In the genomic region with DNA sequence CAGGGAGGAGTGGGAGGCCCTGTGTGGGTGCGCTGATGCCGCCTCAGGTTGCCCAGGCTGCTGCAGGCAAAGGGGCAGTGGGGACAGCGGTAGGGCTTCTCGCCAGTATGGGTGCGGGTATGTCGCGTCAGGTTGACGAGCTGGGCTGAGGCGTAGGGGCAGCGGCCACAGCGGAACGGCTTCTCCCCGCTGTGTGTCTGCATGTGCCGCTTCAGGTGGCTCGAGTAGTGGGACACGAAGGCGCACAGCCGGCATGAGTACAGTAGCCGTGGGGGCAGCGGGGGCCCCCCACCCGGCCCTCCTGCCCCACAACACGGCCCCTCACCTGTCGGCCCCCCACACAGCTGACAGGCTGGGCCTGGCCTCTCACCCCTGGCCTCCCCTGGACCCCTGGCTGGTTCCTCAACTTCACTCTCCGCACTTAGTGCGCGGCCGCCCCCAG, we compare ENCODE assay signal across 8 mouse cellular contexts. TPM values are rescaled to one million over a fixed set of nuclear protein-coding genes. Genes with fewer than 3 reads are reported as not detected.
DNase-seq lines count a peak whose midpoint lies in the region; ATAC-seq and TF ChIP-seq lines count a peak whose summit lies in the region.

No protein-coding gene starts in this region.

- no peak for TF ChIP-seq RAD21 in MEL (IDR thresholded peaks at IDR 0.05; ENCODE audit: low read depth, low read length)

- TF ChIP-seq EP300 in MEL (IDR thresholded peaks at IDR 0.05; ENCODE audit: low read depth in 1 of 2, low read length in 2 of 2) = no peak

- 92% methylated on average over 27 of the region's 27 CpGs for WGBS in hindbrain, embryonic 10.5 days
- WGBS in hindbrain, embryonic 16.5 days = 91% methylated on average over 27 of the region's 27 CpGs
- 89% methylated on average over 27 of the region's 27 CpGs for WGBS in liver, embryonic 11.5 days

- no peak for TF ChIP-seq POLR2A in MEL (IDR thresholded peaks at IDR 0.05; ENCODE audit: control insufficient read depth in 1 of 2, insufficient read depth in 1 of 2, low read depth in 1 of 2, low read length in 2 of 2, poor library complexity in 1 of 2)
- TF ChIP-seq POLR2A in embryonic fibroblast, embryonic 13.5 days (IDR thresholded peaks at IDR 0.05; ENCODE audit: low read depth, low read length) = no peak; the same call in 1 of the 2 replicates

- peaks cover 85% of the 10 kb centered on the region for H3K36me3 ChIP-seq in hindbrain, embryonic 10.5 days
- H3K36me3 ChIP-seq in hindbrain, embryonic 16.5 days (ENCODE audit: control insufficient read depth, insufficient read depth, low read length) = peaks cover 67% of the 10 kb centered on the region
- H3K36me3 ChIP-seq in MEL (ENCODE audit: control insufficient read depth in 1 of 2, insufficient read depth in 2 of 2, low read length in 2 of 2) = peaks cover 8 to 14% of the 10 kb centered on the region in 2 experiments
- peaks cover 66% of the 10 kb centered on the region for H3K36me3 ChIP-seq in liver, embryonic 11.5 days (ENCODE audit: control insufficient read depth, insufficient read depth, low read length)

- H3K27me3 ChIP-seq in hindbrain, embryonic 10.5 days (ENCODE audit: insufficient read depth, poor library complexity, severe bottlenecking) = no peaks in the 10 kb centered on the region
- H3K27me3 ChIP-seq in hindbrain, embryonic 16.5 days (replicated peaks; ENCODE audit: control insufficient read depth, insufficient read depth, low read length) = no peaks in the 10 kb centered on the region
- H3K27me3 ChIP-seq in MEL (ENCODE audit: control insufficient read depth in 1 of 2, insufficient read depth in 2 of 2, low read length in 2 of 2) = no peaks in the 10 kb centered on the region
- H3K27me3 ChIP-seq in liver, embryonic 11.5 days (replicated peaks; ENCODE audit: control insufficient read depth, insufficient read depth, low read length) = no peaks in the 10 kb centered on the region

- no peak overlapping the region for H3K4me2 ChIP-seq in hindbrain, embryonic 16.5 days (ENCODE audit: low read length)
- H3K4me2 ChIP-seq in liver, embryonic 11.5 days = peak overlapping the region; percentile 93

- H3K79me2 ChIP-seq in MEL (ENCODE audit: control insufficient read depth, insufficient read depth, low read length, poor library complexity) = peaks cover 12% of the 10 kb centered on the region

- peaks cover 24% of the 10 kb centered on the region for H3K4me1 ChIP-seq in hindbrain, embryonic 10.5 days (replicated peaks)
- peaks cover 18% of the 10 kb centered on the region for H3K4me1 ChIP-seq in hindbrain, embryonic 16.5 days (ENCODE audit: control insufficient read depth, insufficient read depth, low read depth, low read length)
- no peaks in the 10 kb centered on the region; a peak in 1 of 4 replicates for H3K4me1 ChIP-seq in MEL (ENCODE audit: control insufficient read depth in 1 of 2, insufficient read depth in 2 of 2, low read length in 2 of 2)
- H3K4me1 ChIP-seq in embryonic fibroblast, embryonic 13.5 days (ENCODE audit: control insufficient read depth, insufficient read depth, low read length) = no peaks in the 10 kb centered on the region
- H3K4me1 ChIP-seq in liver, embryonic 11.5 days (replicated peaks; ENCODE audit: control insufficient read depth, insufficient read depth, low read length) = peaks cover 20% of the 10 kb centered on the region

- H3K27ac ChIP-seq in hindbrain, embryonic 10.5 days = no peak overlapping the region
- no peak overlapping the region for H3K27ac ChIP-seq in hindbrain, embryonic 16.5 days (ENCODE audit: low read depth, low read length)
- no peak overlapping the region for H3K27ac ChIP-seq in MEL (ENCODE audit: control insufficient read depth, low read depth, low read length)
- no peak overlapping the region for H3K27ac ChIP-seq in embryonic fibroblast, embryonic 13.5 days (ENCODE audit: insufficient read depth, low read length)
- H3K27ac ChIP-seq in liver, embryonic 11.5 days (ENCODE audit: low read depth, low read length) = 0 out of 2 replicates have a peak overlapping the region, but pooled peaks have one; percentile 56

- H3K9ac ChIP-seq in hindbrain, embryonic 16.5 days (ENCODE audit: low read depth, low read length) = no peak overlapping the region
- peak overlapping the region; percentile 87; the same call in 1 of the 2 replicates for H3K9ac ChIP-seq in MEL (ENCODE audit: control insufficient read depth, low read depth, low read length, poor library complexity, severe bottlenecking)
- 0 out of 2 replicates have a peak overlapping the region, but pooled peaks have one; percentile 8 for H3K9ac ChIP-seq in liver, embryonic 11.5 days (ENCODE audit: low read depth, low read length)

- peak overlapping the region; percentile 83 for H3K4me3 ChIP-seq in hindbrain, embryonic 10.5 days
- H3K4me3 ChIP-seq in hindbrain, embryonic 16.5 days (ENCODE audit: low read length) = no peak overlapping the region
- H3K4me3 ChIP-seq in MEL (ENCODE audit: control insufficient read depth in 1 of 2, insufficient read depth in 1 of 2, low read depth in 2 of 2, low read length in 2 of 2) = no peak overlapping the region
- H3K4me3 ChIP-seq in embryonic fibroblast, embryonic 13.5 days (ENCODE audit: insufficient read depth, low read length) = peak overlapping the region; percentile 20
- peak overlapping the region; percentile 86; the same call in 1 of the 2 replicates for H3K4me3 ChIP-seq in liver, embryonic 11.5 days (ENCODE audit: low read depth, low read length)

- no peak for TF ChIP-seq CTCF in MEL (IDR thresholded peaks at IDR 0.05 in 2 of 3, conservative IDR thresholded peaks at IDR 0.05 in 1 of 3; ENCODE audit: control insufficient read depth in 1 of 3, insufficient read depth in 1 of 3, low read depth in 2 of 3, low read length in 3 of 3, poor library complexity in 1 of 3, severe bottlenecking in 1 of 3)
- TF ChIP-seq CTCF in embryonic fibroblast, embryonic 13.5 days (IDR thresholded peaks at IDR 0.05; ENCODE audit: borderline replicate concordance, insufficient read depth, low read length) = no peak

- peaks cover 5% of the 10 kb centered on the region for H3K9me3 ChIP-seq in hindbrain, embryonic 10.5 days
- peaks cover 5% of the 10 kb centered on the region; the same call in 1 of the 2 replicates for H3K9me3 ChIP-seq in hindbrain, embryonic 16.5 days (ENCODE audit: control insufficient read depth, low read length)
- H3K9me3 ChIP-seq in MEL (replicated peaks; ENCODE audit: insufficient read depth, low read length) = no peaks in the 10 kb centered on the region
- peaks cover 5% of the 10 kb centered on the region for H3K9me3 ChIP-seq in liver, embryonic 11.5 days (ENCODE audit: control insufficient read depth, low read length)

- no peak for ATAC-seq in hindbrain, embryonic 16.5 days
- ATAC-seq in liver, embryonic 11.5 days (replicated peaks; ENCODE audit: low FRiP score) = no peak
- no peak for ATAC-seq in erythroid progenitor cell, adult 5-6 weeks (replicated peaks; ENCODE audit: low FRiP score, poor library complexity, severe bottlenecking)

- DNase-seq in hindbrain, embryonic 10.5 days (ENCODE audit: low spot score) = no peak
- DNase-seq in MEL (ENCODE audit: low read depth, low spot score) = no peak
- no peak for DNase-seq in liver, embryonic 11.5 days (ENCODE audit: low spot score)
- no peak for DNase-seq in adipocyte (ENCODE audit: low spot score)
- DNase-seq in layer of hippocampus, adult 8-10 months (ENCODE audit: low spot score in 2 of 2) = no peak

RNA-seq across cellular contexts. Expression of a gene that starts 1.8 kb away (rescaled TPM):
- polyA plus RNA-seq in hindbrain, embryonic 10.5 days (2016; fragmentation: Nextera tagmentation; extraction: Ambion mirVana) = 12.7 and 15.0 TPM in 2 replicates
- polyA plus RNA-seq in hindbrain, embryonic 16.5 days (2015; fragmentation: Nextera tagmentation; extraction: Ambion mirVana) = 12.3 and 14.0 TPM in 2 replicates
- 6.0 and 7.0 TPM in 2 replicates for total RNA-seq in MEL (2012; rRNA removed)
- polyA plus RNA-seq in MEL (2012; ENCODE audit: insufficient read depth in 1 of 2, insufficient read length in 2 of 2, low read depth in 1 of 2, low replicate concordance in 2 of 2, missing spikeins in 1 of 2) = 10 to 100 TPM in 1 of 2 experiments, not detected in 1; 15.2 TPM
- 18.6 and 20.3 TPM in 2 replicates for polyA plus RNA-seq in embryonic fibroblast, embryonic 13.5 days (2011; ENCODE audit: insufficient read length, low read depth, missing spikeins)
- 4.7 and 6.2 TPM in 2 replicates for polyA plus RNA-seq in liver, embryonic 11.5 days (2014; fragmentation: Nextera tagmentation; extraction: Ambion mirVana)
- total RNA-seq in erythroid progenitor cell, adult 5-6 weeks (2015; ENCODE audit: low replicate concordance) = 6.8 and 9.2 TPM in 2 replicates
- total RNA-seq in erythroid progenitor cell, adult 5-6 weeks (2017; ENCODE audit: low replicate concordance) = 10.8 and 15.4 TPM in 2 replicates
- 10 to 100 TPM; 26.0 to 31.9 (median 30.4) TPM for total RNA-seq in layer of hippocampus, adult 8-10 months (2022)

RNA-seq across cellular contexts. Expression of a gene that starts 7.1 kb away (rescaled TPM):
- polyA plus RNA-seq in hindbrain, embryonic 10.5 days (2016; fragmentation: Nextera tagmentation; extraction: Ambion mirVana) = 85.2 and 99.3 TPM in 2 replicates
- 88.5 and 91.6 TPM in 2 replicates for polyA plus RNA-seq in hindbrain, embryonic 16.5 days (2015; fragmentation: Nextera tagmentation; extraction: Ambion mirVana)
- 126 and 151 TPM in 2 replicates for total RNA-seq in MEL (2012; rRNA removed)
- polyA plus RNA-seq in MEL (2012; ENCODE audit: insufficient read depth in 1 of 2, insufficient read length in 2 of 2, low read depth in 1 of 2, low replicate concordance in 2 of 2, missing spikeins in 1 of 2) = 100 to 1,000 TPM in 1 of 2 experiments, not detected in 1; 282 TPM
- polyA plus RNA-seq in embryonic fibroblast, embryonic 13.5 days (2011; ENCODE audit: insufficient read length, low read depth, missing spikeins) = 19.8 and 21.6 TPM in 2 replicates
- 93.2 and 98.1 TPM in 2 replicates for polyA plus RNA-seq in liver, embryonic 11.5 days (2014; fragmentation: Nextera tagmentation; extraction: Ambion mirVana)
- 36.5 and 60.5 TPM in 2 replicates for total RNA-seq in erythroid progenitor cell, adult 5-6 weeks (2015; ENCODE audit: low replicate concordance)
- 8.2 and 53.5 TPM in 2 replicates for total RNA-seq in erythroid progenitor cell, adult 5-6 weeks (2017; ENCODE audit: low replicate concordance)
- 10 to 100 TPM; 34.9 to 45.0 (median 41.7) TPM for total RNA-seq in layer of hippocampus, adult 8-10 months (2022)

RNA-seq across cellular contexts. Expression of a gene that starts 7.3 kb away (rescaled TPM):
- polyA plus RNA-seq in hindbrain, embryonic 10.5 days (2016; fragmentation: Nextera tagmentation; extraction: Ambion mirVana) = 128 and 138 TPM in 2 replicates
- polyA plus RNA-seq in hindbrain, embryonic 16.5 days (2015; fragmentation: Nextera tagmentation; extraction: Ambion mirVana) = 120 and 124 TPM in 2 replicates
- total RNA-seq in MEL (2012; rRNA removed) = 67.3 and 85.1 TPM in 2 replicates
- 10 to 100 TPM in 1 of 2 experiments, not detected in 1; 85.6 TPM for polyA plus RNA-seq in MEL (2012; ENCODE audit: insufficient read depth in 1 of 2, insufficient read length in 2 of 2, low read depth in 1 of 2, low replicate concordance in 2 of 2, missing spikeins in 1 of 2)
- polyA plus RNA-seq in embryonic fibroblast, embryonic 13.5 days (2011; ENCODE audit: insufficient read length, low read depth, missing spikeins) = 91.9 and 113 TPM in 2 replicates
- polyA plus RNA-seq in liver, embryonic 11.5 days (2014; fragmentation: Nextera tagmentation; extraction: Ambion mirVana) = 87.6 and 94.7 TPM in 2 replicates
- 22.6 and 31.7 TPM in 2 replicates for total RNA-seq in erythroid progenitor cell, adult 5-6 weeks (2015; ENCODE audit: low replicate concordance)
- total RNA-seq in erythroid progenitor cell, adult 5-6 weeks (2017; ENCODE audit: low replicate concordance) = 16.3 and 39.3 TPM in 2 replicates
- total RNA-seq in layer of hippocampus, adult 8-10 months (2022) = 10 to 100 TPM; 72.0 to 88.3 (median 81.7) TPM

RNA-seq across cellular contexts. Expression of a gene that starts 20.1 kb away (rescaled TPM):
- 172 and 197 TPM in 2 replicates for polyA plus RNA-seq in hindbrain, embryonic 10.5 days (2016; fragmentation: Nextera tagmentation; extraction: Ambion mirVana)
- 172 and 185 TPM in 2 replicates for polyA plus RNA-seq in hindbrain, embryonic 16.5 days (2015; fragmentation: Nextera tagmentation; extraction: Ambion mirVana)
- total RNA-seq in MEL (2012; rRNA removed) = 374 and 408 TPM in 2 replicates
- 100 to 1,000 TPM; 169 to 639 TPM for polyA plus RNA-seq in MEL (2012; ENCODE audit: insufficient read depth in 1 of 2, insufficient read length in 2 of 2, low read depth in 1 of 2, low replicate concordance in 2 of 2, missing spikeins in 1 of 2)
- 131 and 132 TPM in 2 replicates for polyA plus RNA-seq in embryonic fibroblast, embryonic 13.5 days (2011; ENCODE audit: insufficient read length, low read depth, missing spikeins)
- 220 and 242 TPM in 2 replicates for polyA plus RNA-seq in liver, embryonic 11.5 days (2014; fragmentation: Nextera tagmentation; extraction: Ambion mirVana)
- total RNA-seq in erythroid progenitor cell, adult 5-6 weeks (2015; ENCODE audit: low replicate concordance) = 166 and 178 TPM in 2 replicates
- total RNA-seq in erythroid progenitor cell, adult 5-6 weeks (2017; ENCODE audit: low replicate concordance) = 214 and 223 TPM in 2 replicates
- 10 to 100 TPM; 69.8 to 79.5 (median 73.1) TPM for total RNA-seq in layer of hippocampus, adult 8-10 months (2022)

RNA-seq across cellular contexts. Expression of a gene that starts 20.4 kb away (rescaled TPM):
- polyA plus RNA-seq in hindbrain, embryonic 10.5 days (2016; fragmentation: Nextera tagmentation; extraction: Ambion mirVana) = 105 and 118 TPM in 2 replicates
- polyA plus RNA-seq in hindbrain, embryonic 16.5 days (2015; fragmentation: Nextera tagmentation; extraction: Ambion mirVana) = 51.6 and 63.2 TPM in 2 replicates
- 46.7 and 50.9 TPM in 2 replicates for total RNA-seq in MEL (2012; rRNA removed)
- 100 to 1,000 TPM in 1 of 2 experiments, not detected in 1; 129 TPM for polyA plus RNA-seq in MEL (2012; ENCODE audit: insufficient read depth in 1 of 2, insufficient read length in 2 of 2, low read depth in 1 of 2, low replicate concordance in 2 of 2, missing spikeins in 1 of 2)
- 51.0 and 69.2 TPM in 2 replicates for polyA plus RNA-seq in embryonic fibroblast, embryonic 13.5 days (2011; ENCODE audit: insufficient read length, low read depth, missing spikeins)
- 77.2 and 79.5 TPM in 2 replicates for polyA plus RNA-seq in liver, embryonic 11.5 days (2014; fragmentation: Nextera tagmentation; extraction: Ambion mirVana)
- 45.4 and 54.5 TPM in 2 replicates for total RNA-seq in erythroid progenitor cell, adult 5-6 weeks (2015; ENCODE audit: low replicate concordance)
- total RNA-seq in erythroid progenitor cell, adult 5-6 weeks (2017; ENCODE audit: low replicate concordance) = 29.9 and 130 TPM in 2 replicates
- 10 to 100 TPM; 63.0 to 87.0 (median 67.8) TPM for total RNA-seq in layer of hippocampus, adult 8-10 months (2022)

Comparison
In these comparisons a context has a peak if more than half of its experiments do, and no peak if none do; other contexts are left out.
1. H3K4me3 ChIP-seq: peak in hindbrain, embryonic 10.5 days (single experiment), embryonic fibroblast, embryonic 13.5 days (single experiment) and liver, embryonic 11.5 days (single experiment); none in hindbrain, embryonic 16.5 days (single experiment) and MEL (0 of 2).